Mouse (Mus musculus): ENCODE measurements around the gene Wfdc3. TPM values are rescaled to one million over a fixed set of nuclear protein-coding genes. Genes with fewer than 3 reads are reported as not detected.

Gene Wfdc3
- polyA plus RNA-seq, 1 experiment = 2.6 TPM

DNA sequence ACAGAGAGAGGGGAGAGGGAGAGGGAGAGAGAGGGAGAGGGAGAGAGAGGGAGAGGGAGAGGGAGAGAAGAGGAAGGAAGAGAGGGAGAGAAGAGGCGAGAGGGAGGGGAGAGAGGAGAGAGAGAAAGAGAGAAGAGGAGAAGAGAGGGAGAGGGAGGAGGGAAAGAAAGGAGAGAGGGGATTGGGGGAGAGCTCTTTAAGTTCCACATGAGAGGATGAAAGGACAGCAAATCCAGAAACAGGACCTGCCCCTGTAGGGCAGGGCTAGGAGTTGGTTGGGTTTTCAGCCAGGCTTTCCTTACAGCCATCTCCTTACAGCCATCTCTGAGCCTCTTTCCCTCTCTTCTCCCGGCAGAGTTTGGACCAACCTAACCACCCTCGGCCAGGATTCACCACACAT lies 60.9 kb downstream of the Wfdc3 start, which contains the start of gene Wfdc13:
Wfdc13 (plus strand) TSS at position 301 of the 400 bp plus-strand sequence.
- Histone ChIP-seq H3K4me1 (ENCODE audit: control insufficient read depth, insufficient read depth, low read length) (no peaks in the 10 kb centered on the region), H3K27ac (ENCODE audit: insufficient read depth, low read length) (no peak within 1 kb of the TSS), H3K4me3 (ENCODE audit: insufficient read depth, low read length) (no peak within 1 kb of the TSS)
- TF ChIP-seq CTCF (IDR thresholded peaks at IDR 0.05; ENCODE audit: extremely low read depth, insufficient read depth, low read length) = no peak
- TF ChIP-seq POLR2A (IDR thresholded peaks at IDR 0.05; ENCODE audit: extremely low read depth, insufficient read depth, low read length) = no peak

Other genes with a start within 250 kb of the Wfdc3 start
- 71.6 and 73.6 TPM in 2 replicates for gene Pigt, start 248.4 kb downstream of the Wfdc3 start, polyA plus RNA-seq (2012; rRNA removed)
- 0.49 and 1.3 TPM in 2 replicates for gene Wfdc2, start 183.5 kb downstream of the Wfdc3 start, polyA plus RNA-seq (2012; rRNA removed)
- not detected in 2 replicates for gene Spint3, start 172.5 kb downstream of the Wfdc3 start, polyA plus RNA-seq (2012; rRNA removed)
- not detected in 2 replicates for gene Wfdc6a, start 160.5 kb downstream of the Wfdc3 start, polyA plus RNA-seq (2012; rRNA removed)
- gene Eppin, start 152.3 kb downstream of the Wfdc3 start, polyA plus RNA-seq (2012; rRNA removed) = not detected in 2 replicates
- gene Wfdc6b, start 132.4 kb downstream of the Wfdc3 start, polyA plus RNA-seq (2012; rRNA removed) = not detected in 2 replicates
- gene Wfdc8, start 132.3 kb downstream of the Wfdc3 start, polyA plus RNA-seq (2012; rRNA removed) = not detected in 2 replicates
- gene Wfdc16, start 107.1 kb downstream of the Wfdc3 start, polyA plus RNA-seq (2012; rRNA removed) = not detected in 2 replicates
- gene Wfdc10, start 89.9 kb downstream of the Wfdc3 start, polyA plus RNA-seq (2012; rRNA removed) = not detected in 2 replicates
- not detected in 2 replicates for gene Wfdc9, start 89.3 kb downstream of the Wfdc3 start, polyA plus RNA-seq (2012; rRNA removed)
- not detected in 2 replicates for gene Wfdc11, start 71.8 kb downstream of the Wfdc3 start, polyA plus RNA-seq (2012; rRNA removed)
- not detected in 2 replicates for gene Wfdc13, start 60.8 kb downstream of the Wfdc3 start, polyA plus RNA-seq (2012; rRNA removed)
- gene Spint4, start 47.4 kb downstream of the Wfdc3 start, polyA plus RNA-seq (2012; rRNA removed) = not detected in 2 replicates
- not detected in 2 replicates for gene Spint5, start 30.6 kb downstream of the Wfdc3 start, polyA plus RNA-seq (2012; rRNA removed)
- 35.5 and 36.4 TPM in 2 replicates for gene Dnttip1, start 52 bp upstream of the Wfdc3 start, polyA plus RNA-seq (2012; rRNA removed)
- 1.4 and 3.0 TPM in 2 replicates for gene Ube2c, start 24.0 kb upstream of the Wfdc3 start, polyA plus RNA-seq (2012; rRNA removed)
- 1.3 and 1.6 TPM in 2 replicates for gene Tnnc2, start 34.0 kb upstream of the Wfdc3 start, polyA plus RNA-seq (2012; rRNA removed)
- gene Snx21, start 39.9 kb upstream of the Wfdc3 start, polyA plus RNA-seq (2012; rRNA removed) = 55.7 and 64.2 TPM in 2 replicates
- 29.8 and 30.3 TPM in 2 replicates for gene Acot8, start 59.0 kb upstream of the Wfdc3 start, polyA plus RNA-seq (2012; rRNA removed)
- 7.2 and 7.6 TPM in 2 replicates for gene Zswim3, start 59.2 kb upstream of the Wfdc3 start, polyA plus RNA-seq (2012; rRNA removed)
- 17.0 and 17.3 TPM in 2 replicates for gene Zswim1, start 76.8 kb upstream of the Wfdc3 start, polyA plus RNA-seq (2012; rRNA removed)
- gene Spata25, start 82.6 kb upstream of the Wfdc3 start, polyA plus RNA-seq (2012; rRNA removed) = 0.23 and 0.66 TPM in 2 replicates
- gene Ctsa, start 86.9 kb upstream of the Wfdc3 start, polyA plus RNA-seq (2012; rRNA removed) = 200 and 204 TPM in 2 replicates
- gene Neurl2, start 87.5 kb upstream of the Wfdc3 start, polyA plus RNA-seq (2012; rRNA removed) = 5.0 and 5.2 TPM in 2 replicates
- gene Pltp, start 111.8 kb upstream of the Wfdc3 start, polyA plus RNA-seq (2012; rRNA removed) = 172 and 186 TPM in 2 replicates
- gene Pcif1, start 133.4 kb upstream of the Wfdc3 start, polyA plus RNA-seq (2012; rRNA removed) = 39.1 and 41.7 TPM in 2 replicates
- 29.1 and 30.2 TPM in 2 replicates for gene Zfp335, start 165.8 kb upstream of the Wfdc3 start, polyA plus RNA-seq (2012; rRNA removed)
- gene Mmp9, start 194.8 kb upstream of the Wfdc3 start, polyA plus RNA-seq (2012; rRNA removed) = 1.1 and 1.5 TPM in 2 replicates
- gene Slc12a5, start 214.9 kb upstream of the Wfdc3 start, polyA plus RNA-seq (2012; rRNA removed) = 396 and 421 TPM in 2 replicates

Measured in cortical plate, adult 2 months (tissue).